21 mouse cellular contexts compared by ENCODE assay signal in the genomic region with DNA sequence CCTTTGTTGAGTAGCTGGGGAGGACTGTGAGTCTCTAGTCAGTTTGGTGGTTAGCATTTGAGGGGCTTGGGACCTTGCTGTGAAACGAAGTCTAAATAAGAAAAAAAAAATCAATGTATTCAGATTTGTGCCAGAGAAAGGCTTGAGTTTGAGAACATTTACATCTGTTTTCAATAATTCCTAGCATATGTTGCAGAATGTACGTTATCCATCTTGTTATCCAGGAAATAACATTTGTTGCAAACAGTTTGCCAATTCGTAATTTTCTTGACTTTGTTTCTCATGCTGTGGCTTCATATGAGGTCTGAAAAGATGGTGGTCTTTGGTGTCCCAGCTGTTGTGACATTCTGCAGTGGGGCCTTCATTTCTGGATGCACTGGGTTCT.
DNase-seq lines count a peak whose midpoint lies in the region; ATAC-seq and TF ChIP-seq lines count a peak whose summit lies in the region.
"Had no signal": no experiment of that assay in that cellular context is flagged by ENCODE, and none has a peak within 500 bp of the region (broad histone marks: within the 10 kb centered on the region; RNA-seq: fewer than 3 reads in every experiment).

No protein-coding gene starts in this region.

- no peaks in the 10 kb centered on the region for H3K4me1 ChIP-seq in forebrain, embryonic 14.5 days (ENCODE audit: control insufficient read depth, insufficient read depth, low read length)
- H3K4me1 ChIP-seq in forebrain, postnatal 0 days (ENCODE audit: insufficient read depth) = no peaks in the 10 kb centered on the region
- peaks cover 11% of the 10 kb centered on the region for H3K4me1 ChIP-seq in embryonic facial prominence, embryonic 14.5 days (ENCODE audit: control insufficient read depth, insufficient read depth, low read length)
- H3K4me1 ChIP-seq in limb, embryonic 15.5 days = 0 out of 2 replicates have a peak, but pooled peaks cover 6% of the 10 kb centered on the region
- no peaks in the 10 kb centered on the region for H3K4me1 ChIP-seq in midbrain, embryonic 15.5 days
- H3K4me1 ChIP-seq: forebrain, embryonic 10.5 days; hindbrain, embryonic 15.5 days had no signal

- 74% methylated on average over 3 of the region's 3 CpGs for WGBS in forebrain, embryonic 14.5 days
- WGBS in forebrain, postnatal 0 days = 69% methylated on average over 3 of the region's 3 CpGs
- WGBS in embryonic facial prominence, embryonic 14.5 days = 42% methylated on average over 3 of the region's 3 CpGs
- WGBS in limb, embryonic 15.5 days = 29% methylated on average over 3 of the region's 3 CpGs
- 89% methylated on average over 3 of the region's 3 CpGs for WGBS in midbrain, embryonic 15.5 days

- no peak overlapping the region for H3K4me3 ChIP-seq in forebrain, embryonic 14.5 days (ENCODE audit: low read depth, low read length)
- H3K4me3 ChIP-seq in forebrain, postnatal 0 days (ENCODE audit: low read depth, low read length) = no peak overlapping the region
- no peak overlapping the region for H3K4me3 ChIP-seq in embryonic facial prominence, embryonic 14.5 days (ENCODE audit: low read depth, low read length)
- H3K4me3 ChIP-seq in limb, embryonic 15.5 days = no peak overlapping the region
- no peak overlapping the region for H3K4me3 ChIP-seq in midbrain, embryonic 15.5 days
- H3K4me3 ChIP-seq: erythroblast, embryonic 14.5 days; forebrain, embryonic 10.5 days; forebrain, embryonic 15.5 days; heart, embryonic 13.5 days; hindbrain, embryonic 15.5 days had no signal

- TF ChIP-seq CTCF in forebrain, postnatal 0 days (IDR thresholded peaks at IDR 0.05; ENCODE audit: low read depth) = no peak

- ATAC-seq in forebrain, embryonic 14.5 days = no peak
- ATAC-seq in forebrain, postnatal 0 days = no peak
- ATAC-seq in embryonic facial prominence, embryonic 14.5 days (ENCODE audit: low read depth) = 0 out of 2 replicates have a peak, but pooled peaks have one; percentile 18
- ATAC-seq in limb, embryonic 15.5 days (ENCODE audit: insufficient number of reproducible peaks, low FRiP score, low TSS enrichment, low read depth) = no peak
- ATAC-seq in midbrain, embryonic 15.5 days (replicated peaks) = no peak
- ATAC-seq: activated CD4-positive, CD25-positive, alpha-beta regulatory T cell, adult 4 months; forebrain, embryonic 15.5 days; Patski had no signal

- H3K9me3 ChIP-seq in forebrain, embryonic 14.5 days (replicated peaks; ENCODE audit: control insufficient read depth, low read length) = no peaks in the 10 kb centered on the region
- no peaks in the 10 kb centered on the region for H3K9me3 ChIP-seq in forebrain, postnatal 0 days (ENCODE audit: low read length)
- no peaks in the 10 kb centered on the region for H3K9me3 ChIP-seq in embryonic facial prominence, embryonic 14.5 days (ENCODE audit: control insufficient read depth, low read length)
- H3K9me3 ChIP-seq in limb, embryonic 15.5 days = no peaks in the 10 kb centered on the region
- no peaks in the 10 kb centered on the region for H3K9me3 ChIP-seq in midbrain, embryonic 15.5 days
- H3K9me3 ChIP-seq: forebrain, embryonic 10.5 days; forebrain, embryonic 15.5 days; heart, embryonic 13.5 days; hindbrain, embryonic 15.5 days had no signal

- DNase-seq in forebrain, embryonic 14.5 days (ENCODE audit: low spot score) = peak; percentile 36
- no peak for DNase-seq in forebrain, postnatal 0 days
- DNase-seq in NIH3T3 (ENCODE audit: low read depth) = peak; percentile 18
- peak; percentile 89 for DNase-seq in embryonic facial prominence, embryonic 14.5 days (ENCODE audit: low spot score)
- DNase-seq in left cerebral cortex, adult 11 months (ENCODE audit: low spot score) = no peak
- DNase-seq in spleen, adult 18-20 months = no peak
- DNase-seq: adrenal gland, postnatal 14 days; cerebellum, adult 11-12 months; cerebellum, adult 9-10 months; cerebellum, postnatal 36 days; gastrocnemius, postnatal 14 days; heart, postnatal 36 days had no signal

- H3K36me3 ChIP-seq in forebrain, embryonic 14.5 days (ENCODE audit: control insufficient read depth, insufficient read depth, low read length) = no peaks in the 10 kb centered on the region
- H3K36me3 ChIP-seq in forebrain, postnatal 0 days (ENCODE audit: insufficient read depth) = no peaks in the 10 kb centered on the region
- H3K36me3 ChIP-seq in embryonic facial prominence, embryonic 14.5 days (ENCODE audit: control insufficient read depth, insufficient read depth, low read length) = no peaks in the 10 kb centered on the region
- no peaks in the 10 kb centered on the region for H3K36me3 ChIP-seq in limb, embryonic 15.5 days
- H3K36me3 ChIP-seq in midbrain, embryonic 15.5 days (replicated peaks) = no peaks in the 10 kb centered on the region
- H3K36me3 ChIP-seq: forebrain, embryonic 10.5 days; forebrain, embryonic 15.5 days; heart, embryonic 13.5 days; hindbrain, embryonic 15.5 days had no signal

- H3K27ac ChIP-seq in forebrain, embryonic 14.5 days (ENCODE audit: low read depth, low read length) = no peak overlapping the region
- no peak overlapping the region for H3K27ac ChIP-seq in forebrain, postnatal 0 days (ENCODE audit: low read depth, low read length)
- H3K27ac ChIP-seq in embryonic facial prominence, embryonic 14.5 days (replicated peaks; ENCODE audit: low read depth, low read length) = peak overlapping the region; percentile 79
- H3K27ac ChIP-seq in limb, embryonic 15.5 days = peak overlapping the region; percentile 72; the same call in 1 of the 2 replicates
- no peak overlapping the region for H3K27ac ChIP-seq in midbrain, embryonic 15.5 days
- H3K27ac ChIP-seq: forebrain, embryonic 10.5 days; forebrain, embryonic 15.5 days; heart, embryonic 13.5 days; hindbrain, embryonic 15.5 days had no signal

- H3K4me2 ChIP-seq in forebrain, embryonic 14.5 days (ENCODE audit: low read length) = no peak overlapping the region
- H3K4me2 ChIP-seq in forebrain, postnatal 0 days (ENCODE audit: low read depth) = no peak overlapping the region
- no peak overlapping the region for H3K4me2 ChIP-seq in embryonic facial prominence, embryonic 14.5 days (ENCODE audit: low read depth, low read length)
- H3K4me2 ChIP-seq in limb, embryonic 15.5 days = no peak overlapping the region
- H3K4me2 ChIP-seq in midbrain, embryonic 15.5 days = no peak overlapping the region
- H3K4me2 ChIP-seq: forebrain, embryonic 15.5 days; heart, embryonic 13.5 days; hindbrain, embryonic 15.5 days had no signal

- no peak overlapping the region for H3K9ac ChIP-seq in forebrain, embryonic 14.5 days (ENCODE audit: low read length)
- no peak overlapping the region for H3K9ac ChIP-seq in forebrain, postnatal 0 days
- no peak overlapping the region for H3K9ac ChIP-seq in embryonic facial prominence, embryonic 14.5 days (ENCODE audit: low read depth, low read length)
- H3K9ac ChIP-seq in limb, embryonic 15.5 days = no peak overlapping the region
- no peak overlapping the region for H3K9ac ChIP-seq in midbrain, embryonic 15.5 days
- H3K9ac ChIP-seq: forebrain, embryonic 15.5 days; heart, embryonic 13.5 days; hindbrain, embryonic 15.5 days had no signal

- H3K27me3 ChIP-seq in forebrain, embryonic 14.5 days (replicated peaks; ENCODE audit: control insufficient read depth, insufficient read depth, low read length) = no peaks in the 10 kb centered on the region
- H3K27me3 ChIP-seq in forebrain, postnatal 0 days (ENCODE audit: insufficient read depth, low read length) = no peaks in the 10 kb centered on the region; the same call in 1 of the 2 replicates
- H3K27me3 ChIP-seq in embryonic facial prominence, embryonic 14.5 days (replicated peaks; ENCODE audit: control insufficient read depth, insufficient read depth, low read length) = no peaks in the 10 kb centered on the region
- no peaks in the 10 kb centered on the region for H3K27me3 ChIP-seq in limb, embryonic 15.5 days
- no peaks in the 10 kb centered on the region for H3K27me3 ChIP-seq in midbrain, embryonic 15.5 days (replicated peaks)
- H3K27me3 ChIP-seq: forebrain, embryonic 15.5 days; heart, embryonic 13.5 days; hindbrain, embryonic 15.5 days; Patski had no signal

Comparison
In these comparisons a context has a peak if more than half of its experiments do, and no peak if none do; other contexts are left out.
1. DNase-seq: peak in forebrain, embryonic 14.5 days (single experiment), NIH3T3 (single experiment) and embryonic facial prominence, embryonic 14.5 days (single experiment); none in forebrain, postnatal 0 days (single experiment), left cerebral cortex, adult 11 months (single experiment) and spleen, adult 18-20 months (0 of 2).
2. H3K27ac ChIP-seq: peak in embryonic facial prominence, embryonic 14.5 days (single experiment) and limb, embryonic 15.5 days (single experiment); none in forebrain, embryonic 14.5 days (single experiment), forebrain, postnatal 0 days (single experiment) and midbrain, embryonic 15.5 days (single experiment).